Mouse (Mus musculus) small intestine, adult 2 months (tissue): ENCODE measurements around the gene Nppb.

ENCODE experiments used
- CTCF ChIP-seq: fragments of 200-500 bp; IDR thresholded peaks from 2 replicates; pipeline ENCODE4 v1.5.1; 2012; ENCODE audit warnings: low read depth, mild to moderate bottlenecking, control low read depth, inconsistent platforms, low read length, moderate library complexity, mixed read lengths; ENCODE audit not compliant: insufficient replicate concordance, insufficient read length; ENCODE audit errors: extremely low read depth
- POLR2A ChIP-seq: fragments of 200-500 bp; IDR thresholded peaks from 2 replicates; pipeline ENCODE4 v1.6.1; 2012; ENCODE audit warnings: low read depth, mild to moderate bottlenecking, control low read depth, inconsistent platforms, low read length, moderate library complexity

- TF ChIP-seq POLR2A, result no peak
- TF ChIP-seq CTCF, result no peak
These were observed 16.8 kb upstream of the Nppb start for GRCm38 (mm10) chr4:147968816-147969215.
